Mouse (Mus musculus): ENCODE results near the gene Col27a1.

GRCm38 (mm10) chr4:63253716-63254115 lies 39.9 kb downstream of the Col27a1 start:
- TF ChIP-seq SRF (IDR thresholded peaks at IDR 0.05; ENCODE audit: control insufficient read depth, insufficient read length, low read depth) = no peak
- no peak for TF ChIP-seq MAX (IDR thresholded peaks at IDR 0.05; ENCODE audit: low read depth)
- no peak for TF ChIP-seq POLR2A (IDR thresholded peaks at IDR 0.05; ENCODE audit: insufficient read length, low read depth)
- TF ChIP-seq TCF12 (IDR thresholded peaks at IDR 0.05; ENCODE audit: insufficient read depth, poor library complexity, severe bottlenecking) = no peak
- no peak for TF ChIP-seq TCF3 (IDR thresholded peaks at IDR 0.05; ENCODE audit: insufficient read length, low read depth)
- TF ChIP-seq MYOD1 (IDR thresholded peaks at IDR 0.05; ENCODE audit: control insufficient read depth in 1 of 3, insufficient read length in 2 of 3, low read depth in 2 of 3) = no peak
- no peak for TF ChIP-seq E2F4 (IDR thresholded peaks at IDR 0.05; ENCODE audit: insufficient read depth)
- TF ChIP-seq POLR2AphosphoS2 (IDR thresholded peaks at IDR 0.05; ENCODE audit: insufficient read length, low read depth) = no peak
